Mouse (Mus musculus): ENCODE results near the gene H2-Q10. TPM values are rescaled to one million over a fixed set of nuclear protein-coding genes. Genes with fewer than 3 reads are reported as not detected.
"Not testable (repeated sequence)": the region's sequence is repeated elsewhere in the genome, so short reads cannot be mapped to it uniquely, and the experiment has no call there.

H2-Q10 gene
- 0.36 and 0.37 TPM in 2 replicates for polyA plus RNA-seq (2016; fragmentation: Nextera tagmentation; extraction: Ambion mirVana)

- Histone ChIP-seq H3K4me3 (peak within 1 kb of the TSS; percentile 56), H3K9me3 (no peaks in the 10 kb centered on the region), H3K27ac (0 out of 2 replicates have a peak within 1 kb of the TSS, but pooled peaks have one; percentile 8), H3K36me3 (replicated peaks) (no peaks in the 10 kb centered on the region), H3K4me1 (peaks cover 13% of the 10 kb centered on the region), H3K27me3 (ENCODE audit: poor library complexity, severe bottlenecking) (peaks cover 54% of the 10 kb centered on the region)
- peak; percentile 19 for DNase-seq (ENCODE audit: extremely low spot score, low spot score)
- 2% methylated on average over 71 of the region's 80 CpGs for WGBS
Measured at GRCm38 (mm10) chr17:35469842-35470751, at the start of gene H2-Q10. H2-Q10 (plus strand) TSS chr17:35470089.

- H3K9me3 ChIP-seq; H3K36me3 ChIP-seq (replicated peaks); H3K4me1 ChIP-seq; H3K4me3 ChIP-seq; H3K27ac ChIP-seq: not testable (repeated sequence)
- peak; percentile 51 for DNase-seq (ENCODE audit: extremely low spot score, low spot score)
- H3K27me3 ChIP-seq (ENCODE audit: poor library complexity, severe bottlenecking) = peaks cover 40% of the 10 kb centered on the region
- 16% methylated on average over 11 of the region's 11 CpGs for WGBS
Measured at GRCm38 (mm10) chr17:35420206-35420810, 49.6 kb upstream of the H2-Q10 start.

GRCm38 (mm10) chr17:35421331-35421730 lies 48.6 kb upstream of the H2-Q10 start:
- not testable (repeated sequence) for H3K36me3 ChIP-seq (replicated peaks); H3K9me3 ChIP-seq; H3K27ac ChIP-seq; H3K4me3 ChIP-seq; DNase-seq (ENCODE audit: extremely low spot score, low spot score)
- Histone ChIP-seq H3K27me3 (ENCODE audit: poor library complexity, severe bottlenecking) (peaks cover 50% of the 10 kb centered on the region), H3K4me1 (peaks cover 12% of the 10 kb centered on the region)
- WGBS = 89% methylated on average over 4 of the region's 4 CpGs

- H3K4me3 ChIP-seq; H3K27ac ChIP-seq; DNase-seq (ENCODE audit: extremely low spot score, low spot score); H3K36me3 ChIP-seq (replicated peaks); H3K9me3 ChIP-seq: not testable (repeated sequence)
- H3K4me1 ChIP-seq = peaks cover 12% of the 10 kb centered on the region
- H3K27me3 ChIP-seq (ENCODE audit: poor library complexity, severe bottlenecking) = peaks cover 53% of the 10 kb centered on the region
- 89% methylated on average over 5 of the region's 5 CpGs for WGBS
Measured at GRCm38 (mm10) chr17:35422360-35422759, 47.5 kb upstream of the H2-Q10 start.

- WGBS = 78% methylated on average over 3 of the region's 3 CpGs
- not testable (repeated sequence) for DNase-seq (ENCODE audit: extremely low spot score, low spot score); H3K4me3 ChIP-seq; H3K27ac ChIP-seq; H3K36me3 ChIP-seq (replicated peaks); H3K9me3 ChIP-seq
- Histone ChIP-seq H3K4me1 (peaks cover 12% of the 10 kb centered on the region), H3K27me3 (ENCODE audit: poor library complexity, severe bottlenecking) (peaks cover 53% of the 10 kb centered on the region)
Measured at GRCm38 (mm10) chr17:35423131-35423810, 46.6 kb upstream of the H2-Q10 start.

GRCm38 (mm10) chr17:35424106-35424505 lies 45.8 kb upstream of the H2-Q10 start:
- H3K4me3 ChIP-seq; H3K9me3 ChIP-seq; H3K27ac ChIP-seq; H3K36me3 ChIP-seq (replicated peaks); DNase-seq (ENCODE audit: extremely low spot score, low spot score): not testable (repeated sequence)
- H3K4me1 ChIP-seq = peaks cover 12% of the 10 kb centered on the region
- peaks cover 57% of the 10 kb centered on the region for H3K27me3 ChIP-seq (ENCODE audit: poor library complexity, severe bottlenecking)
- 80% methylated on average over 3 of the region's 3 CpGs for WGBS

- H3K27me3 ChIP-seq (ENCODE audit: poor library complexity, severe bottlenecking) = peaks cover 57% of the 10 kb centered on the region
- H3K27ac ChIP-seq = peak within 1 kb of the TSS; percentile 40; the same call in 1 of the 2 replicates
- 2% methylated on average over 58 of the region's 66 CpGs for WGBS
Measured at GRCm38 (mm10) chr17:35424624-35425416, 45.1 kb upstream of the H2-Q10 start, which contains the start of gene H2-Q6. H2-Q6 (plus strand) TSS chr17:35424850.

GRCm38 (mm10) chr17:35425474-35425873 lies 44.4 kb upstream of the H2-Q10 start:
- DNase-seq (ENCODE audit: extremely low spot score, low spot score) = peak; percentile 34
- WGBS = 10% methylated on average over 28 of the region's 28 CpGs
- peaks cover 12% of the 10 kb centered on the region for H3K4me1 ChIP-seq

More at GRCm38 (mm10) chr17:35424624-35425416, 45.1 kb upstream of the H2-Q10 start, which contains the start of gene H2-Q6:
- H3K4me1 ChIP-seq = peaks cover 12% of the 10 kb centered on the region
- H3K4me3 ChIP-seq = peak within 1 kb of the TSS; percentile 50
- DNase-seq (ENCODE audit: extremely low spot score, low spot score) = peak; percentile 73
- not testable (repeated sequence) for H3K9me3 ChIP-seq; H3K36me3 ChIP-seq (replicated peaks)

GRCm38 (mm10) chr17:35428883-35429282 lies 41.0 kb upstream of the H2-Q10 start:
- 91% methylated on average over 6 of the region's 6 CpGs for WGBS
- not testable (repeated sequence) for H3K9me3 ChIP-seq; H3K4me3 ChIP-seq; H3K36me3 ChIP-seq (replicated peaks); DNase-seq (ENCODE audit: extremely low spot score, low spot score); H3K27ac ChIP-seq
- H3K27me3 ChIP-seq (ENCODE audit: poor library complexity, severe bottlenecking) = peaks cover 35% of the 10 kb centered on the region
- peaks cover 12% of the 10 kb centered on the region for H3K4me1 ChIP-seq

More at GRCm38 (mm10) chr17:35425474-35425873, 44.4 kb upstream of the H2-Q10 start:
- H3K9me3 ChIP-seq; H3K27ac ChIP-seq; H3K36me3 ChIP-seq (replicated peaks): not testable (repeated sequence)
- H3K27me3 ChIP-seq (ENCODE audit: poor library complexity, severe bottlenecking) = peaks cover 53% of the 10 kb centered on the region
- H3K4me3 ChIP-seq = peak overlapping the region; percentile 50

GRCm38 (mm10) chr17:35430671-35431070 lies 39.2 kb upstream of the H2-Q10 start:
- not testable (repeated sequence) for H3K4me3 ChIP-seq; DNase-seq (ENCODE audit: extremely low spot score, low spot score); H3K9me3 ChIP-seq; H3K27ac ChIP-seq; H3K4me1 ChIP-seq; H3K36me3 ChIP-seq (replicated peaks)
- WGBS = 90% methylated on average over 6 of the region's 6 CpGs
- H3K27me3 ChIP-seq (ENCODE audit: poor library complexity, severe bottlenecking) = peaks cover 22% of the 10 kb centered on the region

- H3K4me3 ChIP-seq; DNase-seq (ENCODE audit: extremely low spot score, low spot score); H3K27ac ChIP-seq; H3K4me1 ChIP-seq; H3K9me3 ChIP-seq; H3K36me3 ChIP-seq (replicated peaks): not testable (repeated sequence)
- H3K27me3 ChIP-seq (ENCODE audit: poor library complexity, severe bottlenecking) = peaks cover 15% of the 10 kb centered on the region
- 87% methylated on average over 3 of the region's 3 CpGs for WGBS
Measured at GRCm38 (mm10) chr17:35432167-35432566, 37.7 kb upstream of the H2-Q10 start.

- H3K9me3 ChIP-seq; H3K27ac ChIP-seq; H3K36me3 ChIP-seq (replicated peaks); H3K4me3 ChIP-seq: not testable (repeated sequence)
- 6% methylated on average over 8 of the region's 8 CpGs for WGBS
- DNase-seq (ENCODE audit: extremely low spot score, low spot score) = peak; percentile 69
- peaks cover 12% of the 10 kb centered on the region for H3K4me1 ChIP-seq
- peaks cover 28% of the 10 kb centered on the region for H3K27me3 ChIP-seq (ENCODE audit: poor library complexity, severe bottlenecking)
Measured at GRCm38 (mm10) chr17:35434836-35435235, 35.1 kb upstream of the H2-Q10 start.
